Mouse (Mus musculus) limb, embryonic 13.5 days (tissue): ENCODE measurements around the gene March8. TPM values are rescaled to one million over a fixed set of nuclear protein-coding genes. Genes with fewer than 3 reads are reported as not detected.
A peak's percentile ranks its signal among the peaks of the same experiment; 100 is the strongest.

Experiments
- ATAC-seq: fragments of 200-750 bp; cut with Nextera tagmentation; 2 replicates; pipeline ENCODE4 v1.8.0; 2017; ENCODE audit warnings: low read depth, moderate number of reproducible peaks, moderate TSS enrichment; ENCODE audit not compliant: low FRiP score
- H3K27ac ChIP-seq: fragments of 300-500 bp; sonication (generic); 2 replicates; pipeline ENCODE4 v1.5.1; 2015; ENCODE audit warnings: inconsistent platforms, mild to moderate bottlenecking, moderate library complexity
- H3K27me3 ChIP-seq: fragments of 300-500 bp; sonication (generic); 2 replicates; pipeline ENCODE4 v1.6.1; 2015; ENCODE audit warnings: mild to moderate bottlenecking, inconsistent platforms
- H3K36me3 ChIP-seq: fragments of 300-500 bp; sonication (generic); 2 replicates; pipeline ENCODE4 v1.6.1; 2015; ENCODE audit warnings: inconsistent platforms, mild to moderate bottlenecking, moderate library complexity
- H3K4me1 ChIP-seq: fragments of 300-500 bp; sonication (generic); 2 replicates; pipeline ENCODE4 v1.6.1; 2015; ENCODE audit warnings: inconsistent platforms
- H3K4me2 ChIP-seq: fragments of 300-500 bp; sonication (generic); replicated peaks from 2 replicates; pipeline ENCODE4 v1.6.1; 2015; ENCODE audit warnings: inconsistent platforms, mild to moderate bottlenecking, moderate library complexity
- H3K4me3 ChIP-seq: fragments of 300-500 bp; sonication (generic); 2 replicates; pipeline ENCODE4 v1.5.1; 2015; ENCODE audit warnings: moderate library complexity, mild to moderate bottlenecking, inconsistent platforms
- H3K9ac ChIP-seq: fragments of 300-500 bp; sonication (generic); 2 replicates; pipeline ENCODE4 v1.6.1; 2015; ENCODE audit warnings: mild to moderate bottlenecking, inconsistent platforms
- H3K9me3 ChIP-seq: fragments of 300-500 bp; sonication (generic); 2 replicates; pipeline ENCODE4 v1.6.1; 2016; ENCODE audit warnings: inconsistent platforms
- whole genome bisulfite sequencing: fragments of 180-500 bp; shearing (Covaris S2); methylation state at CpG from one replicate; pipeline ENCODE4 v1.1.7; 2015; 5-methylcytosine and 5-hydroxymethylcytosine counted together
- polyA plus RNA-seq: library from polyadenylated mRNA; unstranded; fragments of >200 nt; fragmentation: Nextera tagmentation; extraction: Ambion mirVana; gene quantifications from 2 replicates; pipeline ENCODE4 v1.2.1, GENCODE M21; 2015

The March8 gene
- polyA plus RNA-seq, result 23.2 and 24.2 TPM in 2 replicates

DNA sequence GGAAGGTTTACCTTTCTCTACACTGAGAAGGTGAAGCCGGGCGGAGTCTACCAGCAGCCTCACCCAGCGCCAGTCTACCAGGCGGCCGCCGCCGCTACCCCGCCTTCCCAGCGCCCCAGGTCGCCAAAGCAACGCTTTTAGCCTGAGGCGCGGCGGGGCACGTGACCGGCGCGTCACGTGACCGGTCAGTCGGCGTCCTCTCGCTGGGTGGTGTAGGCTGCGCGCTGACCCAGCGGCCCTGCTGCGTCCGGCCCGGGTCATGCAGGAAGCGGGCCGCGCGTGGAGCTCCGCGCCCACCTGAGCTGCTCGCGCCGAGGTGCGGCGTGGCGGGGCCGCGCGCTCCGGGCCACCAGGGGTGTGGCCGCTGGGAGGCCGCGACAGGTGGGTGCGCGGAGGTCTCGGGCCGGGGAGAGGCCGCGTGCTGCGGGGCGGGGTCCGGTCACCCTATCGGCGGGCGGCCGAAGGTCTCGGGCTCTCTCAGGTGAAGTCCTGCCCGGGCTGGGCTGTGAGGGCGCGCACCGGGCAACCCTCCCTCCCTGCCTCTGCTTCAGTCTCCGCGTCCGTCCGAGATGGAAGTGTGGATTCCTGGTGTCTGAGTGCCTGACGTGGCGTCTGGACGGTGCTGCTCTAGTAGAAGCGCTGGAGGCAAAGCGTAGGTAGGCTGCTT lies at the start of gene March8:
TSS of gene March8 (plus strand) at position 190 of the 667 bp plus-strand sequence.
- H3K9ac ChIP-seq, result peak within 1 kb of the TSS; percentile 82
- peaks cover 4% of the 10 kb centered on the region for H3K4me1 ChIP-seq
- H3K9me3 ChIP-seq, result peaks cover 4% of the 10 kb centered on the region; the same call in 1 of the 2 replicates
- H3K4me2 ChIP-seq, result peak within 1 kb of the TSS; percentile 70
- under 1% methylated on average over 72 of the region's 75 CpGs for WGBS
- H3K4me3 ChIP-seq, result peak within 1 kb of the TSS; percentile 95
- H3K27me3 ChIP-seq, result peaks cover 10% of the 10 kb centered on the region; the same call in 1 of the 2 replicates
- peak; percentile 97 for ATAC-seq
- H3K27ac ChIP-seq, result no peak within 1 kb of the TSS
- peaks cover 7% of the 10 kb centered on the region for H3K36me3 ChIP-seq

DNA sequence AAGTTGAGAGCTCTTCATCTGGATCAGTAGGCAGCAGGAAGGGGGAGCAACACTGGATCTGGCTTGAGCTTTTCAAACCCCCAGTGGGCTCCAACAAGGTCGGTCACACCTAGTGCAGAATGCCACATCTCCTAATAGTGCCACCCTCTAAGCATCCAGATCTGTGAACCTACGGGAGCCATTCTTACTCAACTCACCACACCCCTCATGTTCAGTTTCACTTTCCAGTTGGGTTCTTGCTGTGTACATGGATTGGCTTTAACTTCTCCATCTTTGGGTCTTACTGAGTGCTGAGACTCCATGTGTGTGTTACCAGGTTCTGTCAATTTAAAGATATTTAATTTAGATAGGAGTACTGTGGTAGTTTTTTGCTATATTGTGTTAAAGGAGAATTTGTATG lies 26.4 kb upstream of the March8 start:
- Histone ChIP-seq H3K4me1 (no peaks in the 10 kb centered on the region; the same call in 1 of the 2 replicates), H3K4me2 (no peak overlapping the region), H3K27ac (no peak overlapping the region), H3K9ac (no peak overlapping the region), H3K4me3 (no peak overlapping the region), H3K36me3 (no peaks in the 10 kb centered on the region), H3K27me3 (no peaks in the 10 kb centered on the region), H3K9me3 (no peaks in the 10 kb centered on the region)
- ATAC-seq, result no peak
- 89% methylated on average over 2 of the region's 2 CpGs for WGBS

DNA sequence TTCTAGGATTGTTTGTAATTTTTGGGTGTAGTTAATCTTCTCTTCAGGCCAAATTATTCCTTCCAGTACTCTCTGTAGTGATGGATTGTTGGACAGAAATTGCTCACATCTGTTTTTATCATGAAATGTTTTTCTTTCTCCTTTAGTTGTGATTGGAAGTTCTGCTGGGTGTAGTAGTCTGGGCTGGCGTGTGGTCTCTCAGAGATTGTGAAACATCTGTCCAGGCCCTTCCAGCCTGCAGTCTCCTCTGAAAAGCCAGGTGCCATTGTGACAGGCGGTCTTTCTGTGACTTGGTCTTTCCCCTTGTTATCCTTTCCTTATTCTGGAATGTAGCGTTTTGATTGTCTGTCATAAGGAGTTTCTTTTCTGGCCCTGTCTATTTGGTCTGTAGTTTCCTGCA lies 18.6 kb upstream of the March8 start:
- no peak overlapping the region for H3K4me3 ChIP-seq
- no peaks in the 10 kb centered on the region for H3K9me3 ChIP-seq
- H3K9ac ChIP-seq, result no peak overlapping the region
- no peak for ATAC-seq
- no peaks in the 10 kb centered on the region; the same call in 1 of the 2 replicates for H3K4me1 ChIP-seq
- H3K4me2 ChIP-seq, result no peak overlapping the region
- H3K36me3 ChIP-seq, result no peaks in the 10 kb centered on the region
- H3K27me3 ChIP-seq, result no peaks in the 10 kb centered on the region
- no peak overlapping the region for H3K27ac ChIP-seq
- WGBS, result 79% methylated on average over 3 of the region's 3 CpGs

DNA sequence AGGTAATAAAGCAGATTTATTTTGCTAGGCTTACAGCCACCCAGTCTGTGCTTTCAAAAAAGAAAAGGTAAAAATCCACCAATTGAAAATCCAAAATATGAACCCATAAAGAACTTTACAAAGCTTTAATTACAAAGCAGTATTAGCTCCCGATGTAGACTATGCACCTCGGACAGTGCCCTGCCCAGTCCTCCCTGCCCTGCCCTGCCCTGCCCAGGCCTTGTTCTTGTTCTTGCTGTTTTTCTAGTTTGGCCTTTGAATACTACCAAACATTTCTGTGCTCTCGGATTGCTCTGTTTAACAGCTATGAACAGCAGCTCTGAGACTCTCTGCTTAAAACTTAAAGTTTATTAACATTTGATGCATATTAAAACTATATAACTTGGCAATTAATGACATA lies 11.2 kb upstream of the March8 start:
- Histone ChIP-seq H3K9me3 (no peaks in the 10 kb centered on the region), H3K36me3 (no peaks in the 10 kb centered on the region), H3K4me2 (no peak overlapping the region), H3K9ac (no peak overlapping the region), H3K4me3 (no peak overlapping the region), H3K27ac (no peak overlapping the region), H3K27me3 (no peaks in the 10 kb centered on the region), H3K4me1 (no peaks in the 10 kb centered on the region)
- WGBS, result 82% methylated on average over 3 of the region's 3 CpGs
- no peak for ATAC-seq

DNA sequence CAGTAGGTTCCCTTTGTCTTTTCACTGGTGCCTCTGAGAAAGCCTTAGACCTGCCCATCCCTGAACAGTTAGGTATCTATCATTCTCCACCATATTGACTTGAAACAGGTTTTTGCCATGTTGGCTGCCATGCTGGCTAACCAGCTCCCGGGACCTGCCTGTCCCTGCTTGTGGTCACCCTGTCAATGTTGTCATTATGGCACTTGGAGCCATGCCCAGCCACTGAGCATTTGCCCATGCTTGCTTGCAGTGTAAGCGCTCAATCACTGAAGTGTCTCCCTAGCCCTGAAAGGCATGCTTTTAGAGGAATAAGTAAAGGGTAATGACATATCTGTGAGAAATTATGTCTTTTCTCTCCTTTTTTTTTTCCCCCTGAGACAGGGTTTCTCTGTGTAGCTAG lies 6.4 kb upstream of the March8 start:
- 91% methylated on average over 2 of the region's 2 CpGs for WGBS
- Histone ChIP-seq H3K36me3 (no peaks in the 10 kb centered on the region), H3K27me3 (peaks cover 2% of the 10 kb centered on the region; the same call in 1 of the 2 replicates), H3K9me3 (no peaks in the 10 kb centered on the region), H3K4me1 (no peaks in the 10 kb centered on the region), H3K9ac (no peak overlapping the region), H3K27ac (no peak overlapping the region), H3K4me3 (no peak overlapping the region), H3K4me2 (no peak overlapping the region)
- no peak for ATAC-seq

DNA sequence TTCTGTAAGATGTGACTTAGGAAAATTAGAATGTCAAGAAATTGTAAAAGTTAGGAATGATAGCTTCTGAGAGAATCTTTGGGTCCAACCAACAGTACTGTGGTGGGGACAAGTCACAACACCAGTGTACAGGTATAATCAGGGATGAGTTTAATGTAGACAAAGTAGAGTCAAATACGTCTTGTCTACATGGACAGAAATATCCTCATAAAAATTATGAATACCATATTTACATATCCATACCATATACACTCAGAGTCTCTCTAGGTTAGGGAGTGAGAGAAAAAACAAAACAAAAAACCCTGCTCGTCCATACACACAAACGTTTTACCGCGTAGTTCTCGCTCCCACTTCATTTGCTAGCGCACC lies 374 bp upstream of the March8 start:
- Histone ChIP-seq H3K9me3 (peaks cover 4% of the 10 kb centered on the region; the same call in 1 of the 2 replicates), H3K9ac (peak overlapping the region; percentile 82; the same call in 1 of the 2 replicates), H3K27ac (no peak overlapping the region), H3K4me3 (peak overlapping the region; percentile 95), H3K36me3 (peaks cover 7% of the 10 kb centered on the region), H3K4me2 (peak overlapping the region; percentile 70), H3K27me3 (peaks cover 10% of the 10 kb centered on the region; the same call in 1 of the 2 replicates), H3K4me1 (peaks cover 4% of the 10 kb centered on the region)
- WGBS, result 3% methylated on average over 7 of the region's 7 CpGs
- no peak for ATAC-seq

DNA sequence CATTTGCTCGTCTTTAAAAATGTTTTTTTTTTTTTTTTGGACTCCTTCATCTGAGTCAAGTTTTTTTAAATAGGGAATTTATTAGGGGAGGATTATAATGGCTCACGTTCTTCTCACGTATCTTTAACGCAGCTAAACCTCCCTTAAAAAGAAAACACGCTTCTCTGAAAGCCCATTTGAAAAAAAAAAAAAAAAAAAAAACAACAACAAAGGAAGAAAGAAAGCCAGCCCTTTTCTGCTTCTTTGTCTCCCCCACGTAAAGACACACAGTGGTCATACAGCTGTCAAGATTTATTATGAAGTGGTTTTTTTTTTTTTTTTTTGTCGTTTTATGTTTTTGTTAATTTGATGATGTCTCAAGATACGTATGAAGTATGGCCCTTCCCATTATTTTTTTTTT lies 696 bp downstream of the March8 start:
- Histone ChIP-seq H3K9me3 (peaks cover 4% of the 10 kb centered on the region; the same call in 1 of the 2 replicates), H3K4me3 (peak overlapping the region; percentile 95), H3K4me2 (peak overlapping the region; percentile 70), H3K27me3 (peaks cover 10% of the 10 kb centered on the region; the same call in 1 of the 2 replicates), H3K9ac (peak overlapping the region; percentile 82; the same call in 1 of the 2 replicates), H3K36me3 (peaks cover 7% of the 10 kb centered on the region), H3K27ac (no peak overlapping the region), H3K4me1 (peaks cover 4% of the 10 kb centered on the region)
- WGBS, result 7% methylated on average over 8 of the region's 8 CpGs
- ATAC-seq, result no peak

DNA sequence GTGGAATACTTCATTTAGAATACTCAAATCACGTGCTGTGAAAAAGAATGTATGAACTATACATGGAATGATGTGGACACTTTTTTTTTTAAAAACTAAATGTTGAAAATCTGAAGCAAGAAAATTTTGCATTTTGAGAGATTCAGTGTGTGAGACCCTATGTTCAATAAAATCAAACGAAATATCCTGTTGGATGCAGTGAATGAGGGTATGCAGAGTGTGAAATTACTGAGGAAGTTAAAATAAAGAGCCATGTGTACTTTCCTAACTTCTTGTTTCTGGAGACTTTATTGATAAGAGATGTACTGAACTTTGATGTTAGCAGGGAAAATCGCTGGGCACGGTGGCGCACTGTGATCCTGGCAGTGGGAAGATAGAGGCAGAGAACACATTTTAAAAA lies 1.3 kb downstream of the March8 start:
- whole genome bisulfite sequencing, result 85% methylated on average over 5 of the region's 5 CpGs
- Histone ChIP-seq H3K9ac (no peak overlapping the region), H3K4me1 (peaks cover 4% of the 10 kb centered on the region), H3K36me3 (peaks cover 7% of the 10 kb centered on the region), H3K4me3 (no peak overlapping the region), H3K27ac (no peak overlapping the region), H3K27me3 (peaks cover 10% of the 10 kb centered on the region; the same call in 1 of the 2 replicates), H3K9me3 (peaks cover 4% of the 10 kb centered on the region; the same call in 1 of the 2 replicates), H3K4me2 (peak overlapping the region; percentile 70)
- no peak for ATAC-seq

DNA sequence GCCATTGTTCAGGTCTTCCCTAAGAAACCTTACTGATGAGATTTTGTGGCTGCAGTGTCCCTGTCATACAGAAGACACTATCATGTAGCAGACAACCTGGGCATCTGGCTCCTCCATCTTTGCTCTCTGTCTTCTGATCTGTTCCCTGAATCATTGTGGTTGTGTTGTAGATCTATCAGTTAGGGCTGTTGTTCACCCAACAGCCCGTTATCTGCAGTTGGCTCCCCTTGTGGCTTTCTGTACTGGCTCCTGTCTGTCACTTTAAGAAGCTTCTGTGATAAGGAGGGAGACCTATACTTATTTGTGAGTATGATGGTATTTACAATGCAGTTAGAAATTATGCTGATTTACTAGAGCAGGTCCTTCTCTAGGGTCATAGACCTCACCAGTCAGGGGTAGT lies 2.7 kb downstream of the March8 start:
- ATAC-seq, result no peak
- Histone ChIP-seq H3K27ac (no peak overlapping the region), H3K9me3 (peaks cover 4% of the 10 kb centered on the region; the same call in 1 of the 2 replicates), H3K9ac (no peak overlapping the region), H3K27me3 (peaks cover 10% of the 10 kb centered on the region; the same call in 1 of the 2 replicates), H3K4me2 (no peak overlapping the region), H3K4me3 (no peak overlapping the region), H3K36me3 (peaks cover 7% of the 10 kb centered on the region), H3K4me1 (peaks cover 4% of the 10 kb centered on the region)
- 84% methylated on average over 1 of the region's 1 CpGs for WGBS

DNA sequence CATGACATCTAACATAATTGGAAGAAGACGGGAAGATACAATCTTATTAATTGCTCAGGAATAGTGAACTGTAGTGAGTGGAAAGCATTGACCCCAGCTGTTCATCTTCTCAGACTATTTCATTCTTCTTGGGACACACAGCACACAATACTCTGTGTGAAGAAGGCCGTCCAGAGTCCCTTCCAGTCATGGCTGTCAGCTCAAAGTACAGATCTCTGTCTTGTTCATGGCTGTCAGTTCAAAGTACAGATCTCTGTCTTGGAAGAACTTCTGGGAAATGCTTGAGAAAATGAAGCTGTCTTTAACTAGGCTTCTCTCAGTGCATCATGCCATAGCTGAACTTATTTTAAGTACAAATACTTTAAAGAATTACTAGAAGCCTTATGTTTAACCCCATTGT lies 10.1 kb downstream of the March8 start:
- Histone ChIP-seq H3K4me1 (no peaks in the 10 kb centered on the region), H3K4me2 (no peak overlapping the region), H3K4me3 (no peak overlapping the region), H3K27me3 (no peaks in the 10 kb centered on the region), H3K27ac (no peak overlapping the region), H3K36me3 (no peaks in the 10 kb centered on the region), H3K9me3 (no peaks in the 10 kb centered on the region), H3K9ac (no peak overlapping the region)
- no peak for ATAC-seq
- WGBS, result 84% methylated on average over 2 of the region's 2 CpGs

DNA sequence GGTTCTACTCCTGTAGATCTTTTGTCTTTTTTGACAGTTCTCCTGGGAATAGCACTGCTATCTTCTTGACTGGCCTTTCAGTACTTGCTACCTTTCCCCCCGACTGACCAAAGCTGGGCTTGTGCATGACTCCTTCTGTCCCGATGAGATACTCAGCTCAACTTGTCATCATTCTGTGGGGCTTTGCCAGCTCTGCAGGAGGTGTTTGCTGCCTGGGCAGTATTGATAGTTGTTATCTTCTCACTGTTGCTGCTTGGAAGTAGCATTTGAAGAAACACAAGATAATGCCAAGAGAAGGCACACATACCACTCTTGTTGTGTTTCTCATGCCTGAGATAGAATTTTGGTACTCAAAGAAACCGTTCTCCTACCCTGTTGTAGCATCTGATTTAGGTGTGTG lies 12.2 kb downstream of the March8 start:
- no peaks in the 10 kb centered on the region for H3K36me3 ChIP-seq
- H3K4me1 ChIP-seq, result no peaks in the 10 kb centered on the region
- WGBS, result 78% methylated on average over 3 of the region's 3 CpGs
- H3K4me2 ChIP-seq, result no peak overlapping the region
- H3K27ac ChIP-seq, result no peak overlapping the region
- H3K4me3 ChIP-seq, result no peak overlapping the region
- H3K9ac ChIP-seq, result no peak overlapping the region
- no peaks in the 10 kb centered on the region for H3K9me3 ChIP-seq
- no peaks in the 10 kb centered on the region for H3K27me3 ChIP-seq
- ATAC-seq, result no peak

DNA sequence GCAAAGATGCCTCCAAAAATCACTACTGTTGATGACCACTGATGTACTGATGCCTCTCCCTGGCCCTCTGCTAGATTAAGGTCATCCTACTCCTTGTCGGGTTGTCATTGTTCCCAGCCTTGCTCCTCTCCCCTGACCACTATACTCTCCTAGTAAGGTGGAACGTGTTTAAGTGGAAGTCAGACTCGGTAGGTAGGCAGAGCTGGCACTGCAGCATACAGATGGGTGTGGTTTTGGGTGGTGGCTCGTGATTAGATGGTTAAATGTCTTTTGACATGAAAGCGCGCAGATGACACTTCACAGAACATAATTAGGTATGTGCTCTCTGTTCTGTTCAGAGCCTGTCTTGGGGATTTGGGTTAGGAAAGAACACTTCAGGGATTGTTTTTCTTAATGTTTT lies 12.8 kb downstream of the March8 start:
- Histone ChIP-seq H3K9ac (no peak overlapping the region), H3K27ac (no peak overlapping the region), H3K4me2 (no peak overlapping the region), H3K9me3 (no peaks in the 10 kb centered on the region), H3K4me1 (no peaks in the 10 kb centered on the region), H3K4me3 (no peak overlapping the region), H3K27me3 (no peaks in the 10 kb centered on the region), H3K36me3 (no peaks in the 10 kb centered on the region)
- ATAC-seq, result no peak
- 78% methylated on average over 6 of the region's 6 CpGs for WGBS

DNA sequence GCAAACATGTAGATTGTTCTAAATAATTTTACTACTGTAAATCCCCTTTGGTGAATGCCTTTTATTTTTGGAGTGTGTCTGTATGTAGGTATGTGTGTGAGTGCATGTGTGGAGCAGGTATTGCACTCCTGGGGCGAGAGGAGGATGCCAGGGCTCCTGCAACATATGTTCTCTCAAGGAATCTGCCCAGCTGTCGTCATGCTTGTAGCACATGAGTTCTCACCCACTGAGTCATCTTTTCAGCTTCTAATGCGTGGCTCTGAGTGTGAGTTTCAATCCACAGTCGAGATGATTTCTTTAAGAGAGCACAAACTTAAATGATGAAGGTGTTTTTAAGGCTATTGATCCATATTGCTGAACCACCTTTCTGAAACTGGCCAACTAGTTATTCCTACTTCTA lies 13.7 kb downstream of the March8 start:
- no peak overlapping the region for H3K27ac ChIP-seq
- H3K4me3 ChIP-seq, result no peak overlapping the region
- H3K9me3 ChIP-seq, result no peaks in the 10 kb centered on the region
- 82% methylated on average over 4 of the region's 4 CpGs for WGBS
- ATAC-seq, result no peak
- no peak overlapping the region for H3K9ac ChIP-seq
- no peaks in the 10 kb centered on the region for H3K36me3 ChIP-seq
- H3K4me1 ChIP-seq, result 0 out of 2 replicates have a peak, but pooled peaks cover 2% of the 10 kb centered on the region
- H3K27me3 ChIP-seq, result no peaks in the 10 kb centered on the region
- H3K4me2 ChIP-seq, result no peak overlapping the region
